Mouse (Mus musculus): ENCODE measurements at regions not wholly inside any gene's neighbourhood (a gene's known extent, or its start where the extent isn't known, plus 50 kb on each side); places are given as distances from the start of the nearest gene placed in this dataset.

- WGBS, result 64% methylated on average over 11 of the region's 11 CpGs
- DNase-seq (ENCODE audit: low spot score), result no peak
- H3K4me1 ChIP-seq (replicated peaks; ENCODE audit: control insufficient read depth, insufficient read depth, low read length), result no peaks in the 10 kb centered on the region
Measured at GRCm38 (mm10) chr7:68444426-68445095, 170.9 kb downstream of the Fam169b start.

GRCm38 (mm10) chr7:68440661-68441150, 167.1 kb downstream of the Fam169b start:
- no peaks in the 10 kb centered on the region for H3K27me3 ChIP-seq (replicated peaks; ENCODE audit: control insufficient read depth, insufficient read depth, low read length)
- H3K36me3 ChIP-seq (ENCODE audit: control insufficient read depth, insufficient read depth, low read length), result no peaks in the 10 kb centered on the region
- no peak overlapping the region for H3K27ac ChIP-seq (ENCODE audit: low read depth)
- no peak overlapping the region for H3K9ac ChIP-seq (ENCODE audit: low read length)
- no peak for ATAC-seq (replicated peaks; ENCODE audit: low FRiP score, low TSS enrichment, low read depth)
- 71% methylated on average over 11 of the region's 11 CpGs for WGBS
- no peak overlapping the region for H3K4me2 ChIP-seq (ENCODE audit: low read length)
- H3K9me3 ChIP-seq (ENCODE audit: control insufficient read depth, low read length), result no peaks in the 10 kb centered on the region
- no peak for DNase-seq (ENCODE audit: low spot score)
- no peaks in the 10 kb centered on the region for H3K4me1 ChIP-seq (replicated peaks; ENCODE audit: control insufficient read depth, insufficient read depth, low read length)
- H3K4me3 ChIP-seq (ENCODE audit: low read depth, low read length), result no peak overlapping the region

More at GRCm38 (mm10) chr7:68444426-68445095, 170.9 kb downstream of the Fam169b start:
- no peak overlapping the region for H3K27ac ChIP-seq (ENCODE audit: low read depth)
- no peak overlapping the region for H3K4me3 ChIP-seq (ENCODE audit: low read depth, low read length)
- H3K36me3 ChIP-seq (ENCODE audit: control insufficient read depth, insufficient read depth, low read length), result no peaks in the 10 kb centered on the region
- H3K9me3 ChIP-seq (ENCODE audit: control insufficient read depth, low read length), result no peaks in the 10 kb centered on the region
- H3K27me3 ChIP-seq (replicated peaks; ENCODE audit: control insufficient read depth, insufficient read depth, low read length), result no peaks in the 10 kb centered on the region
- ATAC-seq (replicated peaks; ENCODE audit: low FRiP score, low TSS enrichment, low read depth), result no peak
- no peak overlapping the region for H3K9ac ChIP-seq (ENCODE audit: low read length)
- no peak overlapping the region for H3K4me2 ChIP-seq (ENCODE audit: low read length)

- Histone ChIP-seq H3K9me3 (ENCODE audit: control insufficient read depth, low read length) (no peaks in the 10 kb centered on the region), H3K4me3 (ENCODE audit: low read depth, low read length) (no peak overlapping the region), H3K36me3 (ENCODE audit: control insufficient read depth, insufficient read depth, low read length) (no peaks in the 10 kb centered on the region), H3K27me3 (replicated peaks; ENCODE audit: control insufficient read depth, insufficient read depth, low read length) (no peaks in the 10 kb centered on the region), H3K9ac (ENCODE audit: low read length) (no peak overlapping the region), H3K4me1 (replicated peaks; ENCODE audit: control insufficient read depth, insufficient read depth, low read length) (no peaks in the 10 kb centered on the region), H3K4me2 (ENCODE audit: low read length) (no peak overlapping the region), H3K27ac (ENCODE audit: low read depth) (no peak overlapping the region)
- ATAC-seq (replicated peaks; ENCODE audit: low FRiP score, low TSS enrichment, low read depth) (no peak), DNase-seq (ENCODE audit: low spot score) (no peak)
- 71% methylated on average over 4 of the region's 4 CpGs for WGBS
Measured at GRCm38 (mm10) chr7:68428946-68429345, 155.3 kb downstream of the Fam169b start.

- Histone ChIP-seq H3K9ac (ENCODE audit: low read length) (no peak overlapping the region), H3K9me3 (ENCODE audit: control insufficient read depth, low read length) (no peaks in the 10 kb centered on the region), H3K36me3 (ENCODE audit: control insufficient read depth, insufficient read depth, low read length) (no peaks in the 10 kb centered on the region), H3K4me2 (ENCODE audit: low read length) (no peak overlapping the region), H3K27me3 (replicated peaks; ENCODE audit: control insufficient read depth, insufficient read depth, low read length) (no peaks in the 10 kb centered on the region), H3K27ac (ENCODE audit: low read depth) (no peak overlapping the region), H3K4me3 (ENCODE audit: low read depth, low read length) (no peak overlapping the region), H3K4me1 (replicated peaks; ENCODE audit: control insufficient read depth, insufficient read depth, low read length) (no peaks in the 10 kb centered on the region)
- no peak for DNase-seq (ENCODE audit: low spot score)
- ATAC-seq (replicated peaks; ENCODE audit: low FRiP score, low TSS enrichment, low read depth), result no peak
- 73% methylated on average over 7 of the region's 7 CpGs for WGBS
Measured at GRCm38 (mm10) chr7:68415890-68416289, 142.3 kb downstream of the Fam169b start.

GRCm38 (mm10) chr7:68412786-68413185, 139.1 kb downstream of the Fam169b start:
- Histone ChIP-seq H3K4me2 (ENCODE audit: low read length) (no peak overlapping the region), H3K4me1 (replicated peaks; ENCODE audit: control insufficient read depth, insufficient read depth, low read length) (no peaks in the 10 kb centered on the region), H3K36me3 (ENCODE audit: control insufficient read depth, insufficient read depth, low read length) (no peaks in the 10 kb centered on the region), H3K4me3 (ENCODE audit: low read depth, low read length) (no peak overlapping the region), H3K9me3 (ENCODE audit: control insufficient read depth, low read length) (no peaks in the 10 kb centered on the region), H3K9ac (ENCODE audit: low read length) (no peak overlapping the region), H3K27ac (ENCODE audit: low read depth) (no peak overlapping the region), H3K27me3 (replicated peaks; ENCODE audit: control insufficient read depth, insufficient read depth, low read length) (no peaks in the 10 kb centered on the region)
- ATAC-seq (replicated peaks; ENCODE audit: low FRiP score, low TSS enrichment, low read depth) (no peak), DNase-seq (ENCODE audit: low spot score) (no peak)
- 48% methylated on average over 1 of the region's 1 CpGs for WGBS

Data from intestine, embryonic 14.5 days (tissue).